Mouse (Mus musculus): Measurements from ENCODE around the gene Tfdp2. TPM values are rescaled to one million over a fixed set of nuclear protein-coding genes. Genes with fewer than 3 reads are reported as not detected.
"Not testable (repeated sequence)": the region's sequence is repeated elsewhere in the genome, so short reads cannot be mapped to it uniquely, and the experiment has no call there.

Tfdp2 gene
- 42.7 and 47.2 TPM in 2 replicates for polyA plus RNA-seq (2014; fragmentation: Nextera tagmentation; extraction: Ambion mirVana)

DNA sequence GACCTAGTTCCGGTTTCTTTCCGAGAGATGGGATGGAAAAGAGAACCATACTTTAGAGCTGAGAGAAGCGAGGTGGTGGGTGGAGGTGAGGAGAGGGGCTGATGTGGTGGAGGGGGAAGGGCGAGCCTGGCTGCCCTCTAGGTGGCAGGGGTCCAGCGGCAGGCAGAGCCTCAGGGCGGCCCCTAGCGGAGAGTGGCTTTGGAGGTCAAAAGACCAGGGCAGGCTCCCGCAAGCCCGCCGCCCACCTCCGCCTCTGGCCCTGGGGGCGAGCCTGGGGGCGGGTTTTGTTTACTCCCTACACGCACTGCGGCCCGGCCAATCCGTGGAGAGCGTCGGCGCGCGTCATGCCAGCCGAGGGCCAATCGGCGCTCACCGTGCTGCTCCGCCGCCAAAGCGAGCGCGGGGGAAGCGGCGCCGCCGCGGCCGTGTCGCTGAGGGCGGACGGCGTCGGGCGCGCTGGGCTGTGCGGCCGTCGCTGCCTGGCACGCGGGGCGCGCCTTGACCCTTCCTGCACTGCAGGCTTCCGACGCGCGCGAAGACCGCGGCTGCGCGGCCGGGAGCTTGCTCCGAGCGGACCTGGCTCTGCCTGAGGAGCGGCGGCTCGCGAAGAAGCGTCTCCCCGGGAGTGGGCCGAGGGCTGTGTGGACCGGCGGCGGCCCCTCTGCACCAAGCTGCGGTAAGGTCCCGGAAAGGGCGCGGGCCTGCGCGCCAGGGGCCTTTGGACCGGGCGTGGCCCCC is at the start of gene Tfdp2:
TSS of gene Tfdp2 (plus strand) at position 391 of the 738 bp plus-strand sequence.
- H3K9ac ChIP-seq (ENCODE audit: low read depth, low read length) = peak within 1 kb of the TSS; percentile 90
- H3K4me3 ChIP-seq (ENCODE audit: low read depth, low read length) = peak within 1 kb of the TSS; percentile 86

DNA sequence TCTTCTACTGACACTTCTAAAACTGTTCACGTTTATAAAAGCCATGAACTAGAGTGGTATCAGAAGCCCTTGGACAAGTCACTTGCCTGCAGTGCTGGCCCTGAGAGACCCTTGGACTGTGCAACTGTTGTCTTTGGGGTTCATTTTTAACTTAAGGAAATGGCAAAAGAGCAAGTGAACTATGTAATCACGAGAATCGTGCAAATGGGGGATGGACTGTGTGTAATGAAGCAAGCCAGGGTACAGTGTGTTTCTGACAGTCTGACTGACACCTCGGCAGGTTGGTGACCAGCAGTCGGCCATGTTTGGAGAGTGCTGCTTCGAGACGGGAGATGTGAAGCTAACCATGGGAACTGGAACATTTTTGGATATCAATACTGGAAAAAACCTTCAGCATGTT is 43.3 kb upstream of the Tfdp2 start:
- Histone ChIP-seq H3K4me3 (ENCODE audit: low read depth, low read length) (no peak overlapping the region), H3K36me3 (ENCODE audit: control insufficient read depth, insufficient read depth, low read length) (no peaks in the 10 kb centered on the region), H3K9ac (ENCODE audit: low read depth, low read length) (no peak overlapping the region), H3K4me1 (ENCODE audit: control insufficient read depth, insufficient read depth, low read length) (no peaks in the 10 kb centered on the region), H3K27ac (ENCODE audit: low read depth, low read length) (no peak overlapping the region), H3K27me3 (ENCODE audit: control insufficient read depth, insufficient read depth, low read length) (no peaks in the 10 kb centered on the region), H3K4me2 (no peak overlapping the region), H3K9me3 (replicated peaks; ENCODE audit: control insufficient read depth, low read length) (no peaks in the 10 kb centered on the region)
- 85% methylated on average over 7 of the region's 7 CpGs for WGBS (ENCODE audit: insufficient replicate concordance)
- no peak for ATAC-seq (replicated peaks; ENCODE audit: insufficient number of reproducible peaks, low FRiP score, low TSS enrichment)

More for the DNA sequence above, at the start of gene Tfdp2:
- Histone ChIP-seq H3K4me1 (ENCODE audit: control insufficient read depth, insufficient read depth, low read length) (peaks cover 9% of the 10 kb centered on the region), H3K36me3 (ENCODE audit: control insufficient read depth, insufficient read depth, low read length) (no peaks in the 10 kb centered on the region), H3K4me2 (peak within 1 kb of the TSS; percentile 91), H3K9me3 (replicated peaks; ENCODE audit: control insufficient read depth, low read length) (no peaks in the 10 kb centered on the region), H3K27me3 (ENCODE audit: control insufficient read depth, insufficient read depth, low read length) (no peaks in the 10 kb centered on the region), H3K27ac (ENCODE audit: low read depth, low read length) (peak within 1 kb of the TSS; percentile 89)
- WGBS (ENCODE audit: insufficient replicate concordance) = under 1% methylated on average over 74 of the region's 81 CpGs
- ATAC-seq (replicated peaks; ENCODE audit: insufficient number of reproducible peaks, low FRiP score, low TSS enrichment) = peak; percentile 98

DNA sequence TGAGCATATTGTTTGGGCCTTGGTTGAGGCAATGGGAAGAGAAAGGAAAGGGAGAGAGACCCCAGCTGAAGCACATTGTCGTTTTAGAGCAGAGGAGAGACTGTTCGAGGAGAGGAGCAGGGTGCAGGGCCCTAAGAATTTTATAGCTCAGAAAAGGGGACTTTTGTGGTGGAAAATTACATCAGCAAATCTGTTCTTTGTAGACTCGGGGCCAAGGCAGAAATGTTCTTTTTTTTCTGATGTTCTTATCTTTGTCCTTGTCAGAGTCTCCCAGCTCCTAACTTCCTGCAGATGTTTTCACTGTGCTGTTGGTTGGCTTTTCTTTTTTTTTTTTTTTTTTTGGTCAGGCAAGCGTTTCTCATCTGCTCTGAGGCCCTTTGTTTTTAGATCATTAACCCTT is 37.6 kb upstream of the Tfdp2 start:
- Histone ChIP-seq H3K4me2 (no peak overlapping the region), H3K27ac (ENCODE audit: low read depth, low read length) (peak overlapping the region; percentile 71)
- 20% methylated on average over 4 of the region's 4 CpGs for WGBS (ENCODE audit: insufficient replicate concordance)

DNA sequence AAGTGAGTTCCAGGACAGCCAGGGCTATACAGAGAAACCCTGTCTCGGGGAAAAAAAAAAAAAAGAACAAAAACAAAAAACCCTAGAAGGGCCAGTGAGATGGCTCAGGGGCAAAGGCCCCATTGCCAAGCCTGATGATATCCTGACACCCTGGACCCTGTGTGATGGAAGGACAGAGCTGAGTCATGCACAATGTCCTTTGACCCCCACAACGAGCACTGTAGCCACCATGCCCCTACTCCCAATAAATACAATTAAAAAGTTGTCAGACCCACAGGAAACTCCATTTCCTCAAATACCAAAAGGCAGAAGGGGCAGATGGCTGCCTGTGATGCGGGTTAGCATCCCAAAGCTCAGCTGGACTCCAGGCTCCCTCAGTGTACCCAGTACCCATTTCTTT is 37.0 kb upstream of the Tfdp2 start:
- Histone ChIP-seq H3K9me3 (replicated peaks; ENCODE audit: control insufficient read depth, low read length) (no peaks in the 10 kb centered on the region), H3K9ac (ENCODE audit: low read depth, low read length) (no peak overlapping the region), H3K27me3 (ENCODE audit: control insufficient read depth, insufficient read depth, low read length) (no peaks in the 10 kb centered on the region), H3K4me2 (no peak overlapping the region), H3K36me3 (ENCODE audit: control insufficient read depth, insufficient read depth, low read length) (no peaks in the 10 kb centered on the region; the same call in 1 of the 2 replicates), H3K27ac (ENCODE audit: low read depth, low read length) (0 out of 2 replicates have a peak overlapping the region, but pooled peaks have one; percentile 41), H3K4me1 (ENCODE audit: control insufficient read depth, insufficient read depth, low read length) (no peaks in the 10 kb centered on the region), H3K4me3 (ENCODE audit: low read depth, low read length) (no peak overlapping the region)
- 72% methylated on average over 3 of the region's 3 CpGs for WGBS (ENCODE audit: insufficient replicate concordance)
- no peak for ATAC-seq (replicated peaks; ENCODE audit: insufficient number of reproducible peaks, low FRiP score, low TSS enrichment)

More for the DNA sequence above, 37.6 kb upstream of the Tfdp2 start:
- no peak overlapping the region for H3K4me3 ChIP-seq (ENCODE audit: low read depth, low read length)
- H3K9me3 ChIP-seq (replicated peaks; ENCODE audit: control insufficient read depth, low read length) = no peaks in the 10 kb centered on the region
- H3K36me3 ChIP-seq (ENCODE audit: control insufficient read depth, insufficient read depth, low read length) = no peaks in the 10 kb centered on the region; the same call in 1 of the 2 replicates
- no peaks in the 10 kb centered on the region for H3K27me3 ChIP-seq (ENCODE audit: control insufficient read depth, insufficient read depth, low read length)
- H3K9ac ChIP-seq (ENCODE audit: low read depth, low read length) = no peak overlapping the region
- no peaks in the 10 kb centered on the region for H3K4me1 ChIP-seq (ENCODE audit: control insufficient read depth, insufficient read depth, low read length)
- no peak for ATAC-seq (replicated peaks; ENCODE audit: insufficient number of reproducible peaks, low FRiP score, low TSS enrichment)

DNA sequence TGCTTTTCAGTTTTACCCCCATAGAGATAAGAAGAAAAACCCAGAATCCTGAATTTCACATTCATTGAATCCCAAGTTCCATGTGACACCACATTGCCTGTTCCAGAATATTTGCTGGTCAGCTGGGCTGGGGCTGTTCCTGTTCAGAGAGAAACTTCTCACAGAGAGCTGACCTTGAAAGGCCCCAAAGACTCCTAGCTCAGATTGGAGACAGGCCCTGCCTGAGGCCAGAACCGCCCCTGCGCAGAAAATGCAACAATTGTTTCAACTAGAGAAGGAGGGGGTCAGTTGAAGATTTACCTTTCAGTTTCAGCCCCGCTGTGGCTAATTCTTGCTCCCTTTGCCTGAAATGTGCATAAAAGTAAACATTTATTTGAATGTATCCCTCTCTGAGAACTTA is 35.3 kb upstream of the Tfdp2 start:
- Histone ChIP-seq H3K4me1 (ENCODE audit: control insufficient read depth, insufficient read depth, low read length) (no peaks in the 10 kb centered on the region), H3K9me3 (replicated peaks; ENCODE audit: control insufficient read depth, low read length) (no peaks in the 10 kb centered on the region), H3K27ac (ENCODE audit: low read depth, low read length) (no peak overlapping the region), H3K4me2 (no peak overlapping the region), H3K9ac (ENCODE audit: low read depth, low read length) (no peak overlapping the region), H3K4me3 (ENCODE audit: low read depth, low read length) (no peak overlapping the region), H3K27me3 (ENCODE audit: control insufficient read depth, insufficient read depth, low read length) (no peaks in the 10 kb centered on the region), H3K36me3 (ENCODE audit: control insufficient read depth, insufficient read depth, low read length) (no peaks in the 10 kb centered on the region; the same call in 1 of the 2 replicates)
- ATAC-seq (replicated peaks; ENCODE audit: insufficient number of reproducible peaks, low FRiP score, low TSS enrichment) = no peak
- WGBS (ENCODE audit: insufficient replicate concordance) = 68% methylated on average over 3 of the region's 3 CpGs

DNA sequence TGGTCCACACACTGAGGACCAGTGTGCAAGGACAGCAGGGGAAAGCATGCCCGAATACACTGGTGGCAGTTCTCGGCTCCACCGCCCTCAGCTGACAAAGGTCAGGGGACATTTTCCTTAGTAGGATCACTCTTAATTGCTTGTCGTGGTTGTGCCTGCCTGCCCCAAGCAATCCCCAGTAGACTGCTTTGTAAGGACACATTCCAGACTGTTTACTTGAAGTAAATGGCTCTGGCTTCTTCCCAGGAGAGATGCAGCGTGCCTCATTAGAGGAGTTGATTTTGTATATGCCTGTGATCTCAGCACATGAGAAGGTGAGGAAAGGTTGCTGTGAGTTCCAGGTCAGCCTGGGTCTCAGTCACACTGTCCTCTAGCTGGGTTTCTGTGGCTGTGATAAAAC is 33.7 kb upstream of the Tfdp2 start:
- Histone ChIP-seq H3K4me1 (ENCODE audit: control insufficient read depth, insufficient read depth, low read length) (no peaks in the 10 kb centered on the region), H3K4me2 (no peak overlapping the region), H3K27me3 (ENCODE audit: control insufficient read depth, insufficient read depth, low read length) (no peaks in the 10 kb centered on the region), H3K9me3 (replicated peaks; ENCODE audit: control insufficient read depth, low read length) (no peaks in the 10 kb centered on the region), H3K9ac (ENCODE audit: low read depth, low read length) (no peak overlapping the region), H3K4me3 (ENCODE audit: low read depth, low read length) (no peak overlapping the region), H3K36me3 (ENCODE audit: control insufficient read depth, insufficient read depth, low read length) (no peaks in the 10 kb centered on the region; the same call in 1 of the 2 replicates), H3K27ac (ENCODE audit: low read depth, low read length) (no peak overlapping the region)
- ATAC-seq (replicated peaks; ENCODE audit: insufficient number of reproducible peaks, low FRiP score, low TSS enrichment) = no peak
- 82% methylated on average over 5 of the region's 5 CpGs for WGBS (ENCODE audit: insufficient replicate concordance)

DNA sequence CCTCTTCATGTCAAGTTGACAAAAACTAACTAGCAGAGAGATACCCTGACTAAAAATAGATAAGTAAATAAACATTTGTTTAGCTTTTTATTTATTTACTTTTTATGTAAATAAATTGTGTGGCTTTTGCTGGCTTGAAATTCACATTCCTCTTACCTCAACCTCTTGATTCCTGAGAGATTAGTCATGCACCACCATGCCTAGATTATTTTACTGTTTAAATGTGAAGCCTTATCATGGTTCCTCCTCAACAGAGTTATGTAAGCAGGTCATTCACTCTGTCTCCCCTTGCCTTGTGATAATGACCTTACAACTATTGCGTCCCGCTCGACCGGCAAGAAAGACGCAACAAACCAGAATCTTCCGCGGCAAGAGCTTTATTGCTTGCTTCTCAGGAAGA is 32.6 kb upstream of the Tfdp2 start:
- ATAC-seq (replicated peaks; ENCODE audit: insufficient number of reproducible peaks, low FRiP score, low TSS enrichment) = no peak
- H3K9me3 ChIP-seq (replicated peaks; ENCODE audit: control insufficient read depth, low read length) = no peaks in the 10 kb centered on the region
- H3K4me1 ChIP-seq (ENCODE audit: control insufficient read depth, insufficient read depth, low read length) = no peaks in the 10 kb centered on the region
- no peak overlapping the region for H3K4me2 ChIP-seq
- H3K27me3 ChIP-seq (ENCODE audit: control insufficient read depth, insufficient read depth, low read length) = no peaks in the 10 kb centered on the region
- WGBS (ENCODE audit: insufficient replicate concordance) = 92% methylated on average over 7 of the region's 7 CpGs
- no peak overlapping the region for H3K27ac ChIP-seq (ENCODE audit: low read depth, low read length)
- no peak overlapping the region for H3K4me3 ChIP-seq (ENCODE audit: low read depth, low read length)
- no peak overlapping the region for H3K9ac ChIP-seq (ENCODE audit: low read depth, low read length)
- H3K36me3 ChIP-seq (ENCODE audit: control insufficient read depth, insufficient read depth, low read length) = no peaks in the 10 kb centered on the region; the same call in 1 of the 2 replicates

DNA sequence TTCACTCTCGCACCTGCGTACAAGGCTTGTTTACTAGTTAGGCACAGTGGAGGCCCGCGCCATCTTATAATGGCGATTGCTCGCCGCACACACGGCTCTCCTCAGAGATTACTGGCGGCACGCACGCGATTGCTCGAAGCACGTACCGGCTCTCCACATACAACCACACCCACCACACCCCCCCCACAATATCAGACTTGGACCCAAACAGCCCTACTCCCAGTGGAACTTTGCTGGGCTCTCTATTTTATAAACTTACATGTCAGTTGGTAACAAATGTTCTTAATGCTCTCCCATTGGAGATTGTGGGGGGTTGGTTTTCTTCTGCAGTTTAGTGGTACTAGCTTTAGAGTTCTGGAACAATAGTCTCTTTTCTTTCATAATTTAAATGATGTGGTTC is 32.1 kb upstream of the Tfdp2 start:
- H3K4me3 ChIP-seq (ENCODE audit: low read depth, low read length); ATAC-seq (replicated peaks; ENCODE audit: insufficient number of reproducible peaks, low FRiP score, low TSS enrichment); H3K36me3 ChIP-seq (ENCODE audit: control insufficient read depth, insufficient read depth, low read length); H3K4me1 ChIP-seq (ENCODE audit: control insufficient read depth, insufficient read depth, low read length); H3K4me2 ChIP-seq; H3K9me3 ChIP-seq (replicated peaks; ENCODE audit: control insufficient read depth, low read length); H3K27ac ChIP-seq (ENCODE audit: low read depth, low read length); H3K27me3 ChIP-seq (ENCODE audit: control insufficient read depth, insufficient read depth, low read length); H3K9ac ChIP-seq (ENCODE audit: low read depth, low read length): not testable (repeated sequence)
- 96% methylated on average over 13 of the region's 15 CpGs for WGBS (ENCODE audit: insufficient replicate concordance)

DNA sequence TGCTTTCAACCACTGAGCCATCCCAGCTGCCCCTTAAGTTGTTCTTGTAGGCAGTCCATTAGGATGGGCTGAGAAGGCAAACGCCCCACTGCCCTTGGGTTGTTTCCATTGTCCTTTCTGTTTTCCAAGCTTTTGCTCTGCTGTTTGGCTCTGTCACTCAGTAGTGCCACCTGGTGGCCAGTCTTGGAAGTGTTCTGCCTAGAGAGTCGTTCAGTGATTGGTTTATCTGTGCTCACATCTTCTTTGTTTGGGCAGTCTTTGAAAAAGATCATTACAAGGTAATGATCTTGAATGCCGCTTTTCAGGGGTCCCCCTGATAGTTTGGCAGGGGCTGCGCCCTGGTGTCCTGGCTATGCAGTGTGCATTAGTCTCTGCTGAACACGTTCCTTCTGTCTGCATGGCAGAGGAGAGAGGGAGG is 28.9 kb upstream of the Tfdp2 start:
- Histone ChIP-seq H3K4me2 (no peak overlapping the region), H3K27ac (ENCODE audit: low read depth, low read length) (no peak overlapping the region), H3K4me1 (ENCODE audit: control insufficient read depth, insufficient read depth, low read length) (no peaks in the 10 kb centered on the region), H3K9me3 (replicated peaks; ENCODE audit: control insufficient read depth, low read length) (no peaks in the 10 kb centered on the region), H3K27me3 (ENCODE audit: control insufficient read depth, insufficient read depth, low read length) (no peaks in the 10 kb centered on the region), H3K36me3 (ENCODE audit: control insufficient read depth, insufficient read depth, low read length) (no peaks in the 10 kb centered on the region; the same call in 1 of the 2 replicates), H3K4me3 (ENCODE audit: low read depth, low read length) (no peak overlapping the region), H3K9ac (ENCODE audit: low read depth, low read length) (no peak overlapping the region)
- 28% methylated on average over 5 of the region's 5 CpGs for WGBS (ENCODE audit: insufficient replicate concordance)
- ATAC-seq (replicated peaks; ENCODE audit: insufficient number of reproducible peaks, low FRiP score, low TSS enrichment) = no peak

Data from heart, embryonic 11.5 days (tissue).